Mouse (Mus musculus): ENCODE results near the gene Gdf10. TPM values are rescaled to one million over a fixed set of nuclear protein-coding genes. Genes with fewer than 3 reads are reported as not detected.

Gene Gdf10
- 8.0 and 11.4 TPM in 2 replicates for polyA plus RNA-seq (2014; fragmentation: Nextera tagmentation; extraction: Ambion mirVana)

DNA sequence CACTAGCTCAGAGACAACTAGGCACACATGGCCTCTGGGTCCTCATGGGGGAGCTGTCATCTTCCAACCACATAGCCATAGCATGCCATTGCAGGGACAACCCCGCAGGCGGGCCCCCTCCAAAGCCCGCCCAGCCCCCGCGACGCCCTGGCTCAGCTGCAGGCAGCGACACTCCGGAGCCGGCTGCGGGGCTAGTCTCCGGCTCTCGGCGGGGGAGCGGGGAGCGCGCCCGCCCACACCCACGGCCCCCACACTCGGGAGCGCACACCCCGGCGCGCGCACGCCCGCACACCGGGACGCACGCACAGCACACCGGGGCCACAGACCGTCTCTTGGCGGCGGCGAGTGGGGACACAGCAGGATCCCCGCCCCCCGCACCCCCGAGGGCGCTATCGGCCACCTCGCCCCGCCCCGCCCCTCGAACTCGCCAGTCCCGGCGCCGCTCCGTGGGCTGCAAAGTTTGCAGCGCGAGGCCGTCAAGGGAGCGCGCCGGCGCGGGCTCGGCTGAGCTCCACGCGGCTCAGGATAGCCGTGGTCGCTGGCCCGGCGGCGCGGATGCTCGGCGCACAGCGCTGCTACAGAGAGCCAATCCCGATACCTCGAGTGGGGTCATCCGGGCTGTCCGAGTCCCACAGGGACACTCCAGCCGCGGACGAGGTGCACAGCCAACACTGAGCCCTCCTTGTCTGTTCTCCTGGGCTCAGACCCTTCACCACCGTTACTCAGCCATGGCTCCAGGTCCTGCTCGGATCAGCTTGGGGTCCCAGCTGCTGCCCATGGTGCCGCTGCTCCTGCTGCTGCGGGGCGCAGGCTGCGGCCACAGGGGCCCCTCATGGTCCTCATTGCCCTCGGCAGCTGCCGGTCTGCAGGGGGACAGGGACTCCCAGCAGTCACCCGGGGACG lies at the start of gene Gdf10:
Gdf10 (plus strand) TSS at position 420 of the 903 bp plus-strand sequence.
- Histone ChIP-seq H3K36me3 (replicated peaks; ENCODE audit: control insufficient read depth, insufficient read depth) (no peaks in the 10 kb centered on the region), H3K4me2 (replicated peaks) (peak within 1 kb of the TSS; percentile 95), H3K9me3 (ENCODE audit: control insufficient read depth, low read length) (no peaks in the 10 kb centered on the region), H3K27me3 (ENCODE audit: control insufficient read depth, insufficient read depth, low read length) (peaks cover 56% of the 10 kb centered on the region), H3K27ac (no peak within 1 kb of the TSS), H3K4me1 (replicated peaks; ENCODE audit: control insufficient read depth, insufficient read depth, low read length) (peaks cover 31% of the 10 kb centered on the region), H3K4me3 (replicated peaks; ENCODE audit: low read length) (peak within 1 kb of the TSS; percentile 56), H3K9ac (peak within 1 kb of the TSS; percentile 67)
- WGBS = under 1% methylated on average over 68 of the region's 85 CpGs
- peak; percentile 71 for ATAC-seq (ENCODE audit: low FRiP score)
- peak; percentile 55 for DNase-seq (ENCODE audit: low spot score)

DNA sequence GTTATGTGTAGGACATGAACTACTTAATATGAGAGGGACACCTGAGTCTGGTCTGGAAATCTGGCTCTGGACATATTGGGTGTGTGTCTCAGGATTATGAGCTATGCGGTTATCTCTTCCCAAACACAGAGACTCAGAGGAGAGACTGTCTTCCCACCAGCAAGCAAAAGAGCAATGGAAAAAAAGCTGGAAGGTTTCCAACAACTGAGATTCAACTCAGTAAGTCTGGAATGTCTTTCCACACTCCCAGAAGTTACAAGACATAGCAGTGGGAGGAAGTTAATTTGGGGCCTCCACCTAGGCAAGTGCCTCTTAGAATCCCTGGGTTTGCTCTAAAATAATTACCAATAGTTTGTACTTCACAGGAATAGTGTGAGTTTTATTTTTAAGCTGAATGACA lies 44.6 kb upstream of the Gdf10 start:
- H3K4me2 ChIP-seq (replicated peaks) = no peak overlapping the region
- no peak overlapping the region for H3K27ac ChIP-seq
- no peaks in the 10 kb centered on the region for H3K9me3 ChIP-seq (ENCODE audit: control insufficient read depth, low read length)
- no peak overlapping the region for H3K9ac ChIP-seq
- WGBS = 89% methylated on average over 1 of the region's 1 CpGs
- no peaks in the 10 kb centered on the region for H3K27me3 ChIP-seq (ENCODE audit: control insufficient read depth, insufficient read depth, low read length)
- no peak overlapping the region for H3K4me3 ChIP-seq (replicated peaks; ENCODE audit: low read length)
- no peaks in the 10 kb centered on the region for H3K4me1 ChIP-seq (replicated peaks; ENCODE audit: control insufficient read depth, insufficient read depth, low read length)
- no peak for DNase-seq (ENCODE audit: low spot score)
- no peak for ATAC-seq (ENCODE audit: low FRiP score)
- H3K36me3 ChIP-seq (replicated peaks; ENCODE audit: control insufficient read depth, insufficient read depth) = no peaks in the 10 kb centered on the region

DNA sequence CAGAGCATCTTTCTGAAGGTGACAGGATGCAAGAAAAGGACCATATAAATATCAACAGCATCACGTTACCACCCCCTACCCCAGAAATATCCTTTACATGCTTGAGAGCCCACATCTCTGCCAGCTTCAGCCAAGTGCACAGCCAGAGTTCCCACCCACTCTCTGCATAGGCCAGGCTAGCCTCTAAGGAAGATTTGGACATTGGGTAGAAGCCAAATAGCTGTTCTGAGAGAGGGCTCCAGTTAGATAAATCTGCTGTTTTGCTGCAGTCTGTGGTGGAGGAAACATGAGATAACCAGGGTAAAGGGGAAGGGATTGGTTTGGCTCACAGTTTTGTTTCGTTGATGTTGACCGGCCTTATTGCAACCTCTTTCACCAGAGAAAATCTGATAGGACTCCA lies 43.2 kb upstream of the Gdf10 start:
- Histone ChIP-seq H3K27me3 (ENCODE audit: control insufficient read depth, insufficient read depth, low read length) (no peaks in the 10 kb centered on the region), H3K4me1 (replicated peaks; ENCODE audit: control insufficient read depth, insufficient read depth, low read length) (no peaks in the 10 kb centered on the region), H3K9me3 (ENCODE audit: control insufficient read depth, low read length) (no peaks in the 10 kb centered on the region), H3K9ac (no peak overlapping the region), H3K4me2 (replicated peaks) (no peak overlapping the region), H3K36me3 (replicated peaks; ENCODE audit: control insufficient read depth, insufficient read depth) (no peaks in the 10 kb centered on the region), H3K27ac (no peak overlapping the region), H3K4me3 (replicated peaks; ENCODE audit: low read length) (no peak overlapping the region)
- ATAC-seq (ENCODE audit: low FRiP score) (no peak), DNase-seq (ENCODE audit: low spot score) (no peak)
- WGBS = 88% methylated on average over 3 of the region's 3 CpGs

DNA sequence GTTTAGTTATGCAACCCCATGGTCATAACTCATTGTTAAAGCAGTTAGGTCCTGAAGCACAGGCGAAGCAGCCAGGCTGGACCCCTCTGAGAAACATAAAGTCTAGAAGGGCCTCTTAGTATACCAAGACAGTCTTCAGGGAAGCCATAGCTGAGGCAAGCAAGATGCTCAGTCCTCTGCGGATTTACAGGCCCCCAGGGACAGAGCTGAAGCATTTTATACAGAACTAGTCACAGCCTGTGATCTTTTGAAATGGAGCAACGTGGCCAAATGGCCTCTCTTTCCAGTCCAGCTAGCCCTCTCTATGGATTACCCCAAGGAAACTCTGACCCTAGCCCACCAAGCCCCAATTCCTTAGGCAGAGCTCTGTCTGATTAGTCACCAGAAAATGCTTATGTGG lies 41.9 kb upstream of the Gdf10 start:
- H3K4me1 ChIP-seq (replicated peaks; ENCODE audit: control insufficient read depth, insufficient read depth, low read length) = no peaks in the 10 kb centered on the region
- no peak for DNase-seq (ENCODE audit: low spot score)
- no peaks in the 10 kb centered on the region for H3K27me3 ChIP-seq (ENCODE audit: control insufficient read depth, insufficient read depth, low read length)
- WGBS = 81% methylated on average over 3 of the region's 3 CpGs
- ATAC-seq (ENCODE audit: low FRiP score) = no peak
- no peak overlapping the region for H3K9ac ChIP-seq
- H3K4me3 ChIP-seq (replicated peaks; ENCODE audit: low read length) = no peak overlapping the region
- no peak overlapping the region for H3K4me2 ChIP-seq (replicated peaks)
- no peak overlapping the region for H3K27ac ChIP-seq
- no peaks in the 10 kb centered on the region for H3K36me3 ChIP-seq (replicated peaks; ENCODE audit: control insufficient read depth, insufficient read depth)
- H3K9me3 ChIP-seq (ENCODE audit: control insufficient read depth, low read length) = no peaks in the 10 kb centered on the region

DNA sequence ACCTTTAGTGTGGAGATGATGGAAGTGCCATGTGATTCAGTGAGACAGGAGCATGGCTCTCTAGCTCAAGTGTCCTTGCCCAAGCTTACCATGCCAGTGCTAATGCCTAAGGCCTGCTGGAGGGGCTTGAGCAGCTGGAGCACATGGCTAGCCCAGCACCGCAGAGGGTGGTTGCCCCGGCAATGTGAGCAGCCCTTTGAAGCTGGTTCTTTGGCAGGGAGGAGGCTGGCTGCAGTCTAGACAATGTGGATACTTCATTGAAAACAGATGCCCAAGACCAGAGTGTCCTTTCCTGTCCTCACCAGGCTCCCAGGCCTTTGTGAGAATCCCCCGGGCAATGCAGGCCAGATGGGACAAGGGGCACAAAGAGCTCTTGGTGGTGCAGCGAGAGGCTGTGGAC lies 40.3 kb upstream of the Gdf10 start:
- no peaks in the 10 kb centered on the region for H3K4me1 ChIP-seq (replicated peaks; ENCODE audit: control insufficient read depth, insufficient read depth, low read length)
- H3K9ac ChIP-seq = no peak overlapping the region
- no peak overlapping the region for H3K27ac ChIP-seq
- no peaks in the 10 kb centered on the region for H3K9me3 ChIP-seq (ENCODE audit: control insufficient read depth, low read length)
- no peak overlapping the region for H3K4me2 ChIP-seq (replicated peaks)
- no peak overlapping the region for H3K4me3 ChIP-seq (replicated peaks; ENCODE audit: low read length)
- ATAC-seq (ENCODE audit: low FRiP score) (0 out of 2 replicates have a peak, but pooled peaks have one; percentile 43), DNase-seq (ENCODE audit: low spot score) (no peak)
- H3K36me3 ChIP-seq (replicated peaks; ENCODE audit: control insufficient read depth, insufficient read depth) = no peaks in the 10 kb centered on the region
- WGBS = 67% methylated on average over 4 of the region's 4 CpGs
- H3K27me3 ChIP-seq (ENCODE audit: control insufficient read depth, insufficient read depth, low read length) = no peaks in the 10 kb centered on the region

DNA sequence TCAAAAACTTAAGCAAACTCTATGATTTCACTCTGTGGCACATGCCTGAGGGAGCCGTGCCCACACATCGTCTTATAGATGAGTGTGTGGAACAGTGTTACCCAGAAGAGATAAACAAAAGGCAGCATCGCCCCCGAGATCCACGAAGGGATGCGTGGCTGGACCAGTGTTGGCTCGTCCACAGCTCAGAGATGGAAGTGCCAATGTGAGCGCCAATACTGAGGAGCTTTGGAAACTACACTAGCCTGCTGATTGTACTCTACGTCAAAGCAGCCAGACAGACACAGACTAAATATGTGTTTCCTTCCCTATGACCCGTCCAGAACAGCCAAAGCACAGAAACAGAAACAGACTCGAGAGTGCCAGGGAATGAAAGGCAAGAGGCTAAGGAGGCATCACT lies 37.9 kb upstream of the Gdf10 start:
- Histone ChIP-seq H3K27me3 (ENCODE audit: control insufficient read depth, insufficient read depth, low read length) (no peaks in the 10 kb centered on the region), H3K27ac (no peak overlapping the region), H3K9ac (no peak overlapping the region), H3K36me3 (replicated peaks; ENCODE audit: control insufficient read depth, insufficient read depth) (no peaks in the 10 kb centered on the region), H3K9me3 (ENCODE audit: control insufficient read depth, low read length) (no peaks in the 10 kb centered on the region), H3K4me3 (replicated peaks; ENCODE audit: low read length) (no peak overlapping the region), H3K4me2 (replicated peaks) (no peak overlapping the region), H3K4me1 (replicated peaks; ENCODE audit: control insufficient read depth, insufficient read depth, low read length) (no peaks in the 10 kb centered on the region)
- WGBS = 86% methylated on average over 11 of the region's 11 CpGs
- ATAC-seq (ENCODE audit: low FRiP score) (no peak), DNase-seq (ENCODE audit: low spot score) (no peak)

DNA sequence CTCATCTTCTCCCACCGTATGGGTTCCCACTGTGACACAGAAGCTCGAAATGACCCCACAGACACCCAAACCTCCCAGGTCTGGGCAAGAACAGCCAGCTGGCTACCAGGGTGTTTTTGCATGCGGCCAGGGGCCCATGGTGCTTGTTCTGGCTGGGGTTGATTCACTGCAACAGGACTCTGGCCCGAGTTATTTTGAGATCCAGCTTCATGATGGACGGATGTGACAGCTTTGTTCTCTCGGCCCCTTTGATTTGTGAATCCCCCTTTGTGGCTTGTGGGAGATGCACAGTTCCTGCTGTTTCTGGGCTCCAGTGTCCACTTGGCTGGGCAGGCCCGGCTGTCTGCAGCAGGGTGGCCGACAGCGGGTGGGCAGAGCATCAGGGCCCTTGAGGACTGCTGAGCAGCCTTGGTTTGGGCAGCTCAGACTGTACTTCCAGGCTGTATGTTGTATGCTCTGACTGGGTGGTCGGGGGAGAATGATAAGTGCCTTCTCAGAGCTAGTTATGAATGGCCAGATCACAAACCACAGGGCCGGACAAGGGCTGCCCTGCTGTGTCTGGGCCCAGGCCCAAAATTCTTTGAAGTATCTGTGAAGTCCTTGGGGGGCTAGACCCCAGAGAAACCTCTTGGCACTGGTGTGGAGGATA lies 34.9 kb upstream of the Gdf10 start:
- H3K9me3 ChIP-seq (ENCODE audit: control insufficient read depth, low read length) = no peaks in the 10 kb centered on the region
- WGBS = 49% methylated on average over 11 of the region's 11 CpGs
- no peak for DNase-seq (ENCODE audit: low spot score)

DNA sequence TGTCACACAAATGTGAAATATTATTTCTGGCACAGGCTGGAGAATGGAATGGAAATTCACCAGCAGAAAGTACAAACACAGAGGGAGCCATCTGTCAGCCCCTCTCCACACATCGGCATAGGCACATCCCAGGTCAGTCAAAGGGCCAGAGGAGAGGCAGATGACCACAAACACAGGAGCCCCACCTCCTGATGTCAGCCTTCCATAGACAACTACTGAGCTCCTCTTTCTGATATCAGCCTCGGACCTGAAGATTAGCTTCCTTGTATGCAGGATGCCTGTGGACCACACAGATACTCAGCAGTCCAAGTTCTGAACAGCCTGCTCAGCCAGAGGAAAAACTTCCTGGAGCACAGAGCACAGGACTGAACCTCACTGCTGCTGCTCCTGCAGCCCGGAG lies 33.4 kb upstream of the Gdf10 start:
- Histone ChIP-seq H3K4me3 (replicated peaks; ENCODE audit: low read length) (no peak overlapping the region), H3K36me3 (replicated peaks; ENCODE audit: control insufficient read depth, insufficient read depth) (no peaks in the 10 kb centered on the region), H3K9me3 (ENCODE audit: control insufficient read depth, low read length) (no peaks in the 10 kb centered on the region), H3K27me3 (ENCODE audit: control insufficient read depth, insufficient read depth, low read length) (no peaks in the 10 kb centered on the region), H3K27ac (no peak overlapping the region), H3K4me1 (replicated peaks; ENCODE audit: control insufficient read depth, insufficient read depth, low read length) (no peaks in the 10 kb centered on the region), H3K4me2 (replicated peaks) (no peak overlapping the region), H3K9ac (no peak overlapping the region)
- 78% methylated on average over 3 of the region's 3 CpGs for WGBS
- DNase-seq (ENCODE audit: low spot score) (no peak), ATAC-seq (ENCODE audit: low FRiP score) (no peak)

More for the DNA sequence above, 34.9 kb upstream of the Gdf10 start:
- H3K27me3 ChIP-seq (ENCODE audit: control insufficient read depth, insufficient read depth, low read length) = no peaks in the 10 kb centered on the region
- H3K27ac ChIP-seq = no peak overlapping the region
- H3K36me3 ChIP-seq (replicated peaks; ENCODE audit: control insufficient read depth, insufficient read depth) = no peaks in the 10 kb centered on the region
- H3K4me3 ChIP-seq (replicated peaks; ENCODE audit: low read length) = no peak overlapping the region
- H3K4me1 ChIP-seq (replicated peaks; ENCODE audit: control insufficient read depth, insufficient read depth, low read length) = no peaks in the 10 kb centered on the region
- H3K9ac ChIP-seq = no peak overlapping the region
- ATAC-seq (ENCODE audit: low FRiP score) = no peak
- no peak overlapping the region for H3K4me2 ChIP-seq (replicated peaks)

DNA sequence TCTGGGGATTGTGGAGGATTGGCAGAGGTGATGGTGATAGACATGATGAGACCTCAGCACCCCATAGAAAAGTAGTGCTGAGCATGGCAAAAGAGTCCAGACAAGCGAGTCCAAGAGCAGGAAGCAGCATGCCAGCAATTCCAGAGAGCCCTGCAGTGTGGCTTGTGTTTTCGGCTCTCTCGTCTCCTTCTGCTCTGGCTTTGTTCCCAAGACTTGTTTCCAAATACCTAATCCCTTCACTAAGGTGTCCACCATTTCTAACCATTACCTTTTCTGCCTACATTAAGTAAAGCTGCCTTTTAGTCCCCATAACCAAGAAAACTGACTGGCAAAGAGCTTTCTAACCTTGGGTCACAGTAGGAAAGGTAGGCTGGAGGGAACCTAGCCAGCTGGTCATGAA lies 31.9 kb upstream of the Gdf10 start:
- no peak overlapping the region for H3K9ac ChIP-seq
- no peak overlapping the region for H3K4me2 ChIP-seq (replicated peaks)
- H3K9me3 ChIP-seq (ENCODE audit: control insufficient read depth, low read length) = no peaks in the 10 kb centered on the region
- WGBS = 83% methylated on average over 3 of the region's 3 CpGs
- no peaks in the 10 kb centered on the region for H3K36me3 ChIP-seq (replicated peaks; ENCODE audit: control insufficient read depth, insufficient read depth)
- H3K4me1 ChIP-seq (replicated peaks; ENCODE audit: control insufficient read depth, insufficient read depth, low read length) = 0 out of 2 replicates have a peak, but pooled peaks cover 1% of the 10 kb centered on the region
- ATAC-seq (ENCODE audit: low FRiP score) = no peak
- DNase-seq (ENCODE audit: low spot score) = no peak
- no peak overlapping the region for H3K4me3 ChIP-seq (replicated peaks; ENCODE audit: low read length)
- H3K27ac ChIP-seq = no peak overlapping the region
- no peaks in the 10 kb centered on the region for H3K27me3 ChIP-seq (ENCODE audit: control insufficient read depth, insufficient read depth, low read length)
